Mouse (Mus musculus) kidney, embryonic 14.5 days (tissue): ENCODE results near the gene Pttg1ip. TPM values are rescaled to one million over a fixed set of nuclear protein-coding genes. Genes with fewer than 3 reads are reported as not detected.

ENCODE experiments used
- ATAC-seq: fragments of 200-750 bp; cut with Nextera tagmentation; 2 replicates; pipeline ENCODE4 v1.8.0; 2017; ENCODE audit warnings: moderate number of reproducible peaks, mild to moderate bottlenecking, moderate TSS enrichment, moderate library complexity; ENCODE audit not compliant: low FRiP score, low TSS enrichment
- H3K27ac ChIP-seq: fragments of 300-500 bp; sonication (generic); 2 replicates; pipeline ENCODE4 v1.5.1; 2014; ENCODE audit warnings: low read depth, mild to moderate bottlenecking, low read length, moderate library complexity, mixed read lengths
- H3K27me3 ChIP-seq: fragments of 300-500 bp; sonication (generic); 2 replicates; pipeline ENCODE4 v1.6.1; 2014; ENCODE audit warnings: mild to moderate bottlenecking, low read length; ENCODE audit not compliant: control insufficient read depth, insufficient read depth
- H3K36me3 ChIP-seq: fragments of 300-500 bp; sonication (generic); 2 replicates; pipeline ENCODE4 v1.6.1; 2014; ENCODE audit warnings: low read length, mixed read lengths; ENCODE audit not compliant: control insufficient read depth, insufficient read depth
- H3K4me1 ChIP-seq: fragments of 300-500 bp; sonication (generic); 2 replicates; pipeline ENCODE4 v1.6.1; 2014; ENCODE audit warnings: low read length, mixed read lengths; ENCODE audit not compliant: control insufficient read depth, insufficient read depth
- H3K4me2 ChIP-seq: fragments of 300-500 bp; sonication (generic); replicated peaks from 2 replicates; pipeline ENCODE4 v1.6.1; 2014; ENCODE audit warnings: low read depth, mild to moderate bottlenecking, low read length
- H3K4me3 ChIP-seq: fragments of 300-500 bp; sonication (generic); 2 replicates; pipeline ENCODE4 v1.5.1; 2014; ENCODE audit warnings: mild to moderate bottlenecking, low read length
- H3K9ac ChIP-seq: fragments of 300-500 bp; sonication (generic); 2 replicates; pipeline ENCODE4 v1.6.1; 2014; ENCODE audit warnings: low read depth, mild to moderate bottlenecking, low read length, moderate library complexity
- H3K9me3 ChIP-seq: fragments of 300-500 bp; sonication (generic); 2 replicates; pipeline ENCODE4 v1.6.1; 2016; ENCODE audit warnings: low read length; ENCODE audit not compliant: control insufficient read depth
- WGBS: fragments of 180-500 bp; shearing (Covaris S2); extraction: QIAGEN DNeasy Blood & Tissue Kit; methylation state at CpG from one replicate; pipeline ENCODE4 v1.1.7; 2014; 5-methylcytosine and 5-hydroxymethylcytosine counted together
- polyA plus RNA-seq: library from polyadenylated mRNA; unstranded; fragments of >200 nt; fragmentation: Nextera tagmentation; extraction: Ambion mirVana; gene quantifications from 2 replicates; pipeline ENCODE4 v1.2.1, GENCODE M21; 2014

The Pttg1ip gene
- polyA plus RNA-seq, 1 experiment from 2014 or later, result 144 TPM

- ATAC-seq, result no peak
- no peak overlapping the region for H3K9ac ChIP-seq
- WGBS, result 93% methylated on average over 8 of the region's 8 CpGs
Observed at GRCm38 (mm10) chr10:77608589-77608988, 27.1 kb downstream of the Pttg1ip start.

GRCm38 (mm10) chr10:77610221-77610961, 28.9 kb downstream of the Pttg1ip start:
- Histone ChIP-seq H3K27ac (no peak overlapping the region), H3K9ac (no peak overlapping the region), H3K4me2 (no peak overlapping the region), H3K4me1 (peaks cover 8% of the 10 kb centered on the region; the same call in 1 of the 2 replicates), H3K9me3 (no peaks in the 10 kb centered on the region), H3K36me3 (peaks cover 56% of the 10 kb centered on the region), H3K4me3 (no peak overlapping the region), H3K27me3 (no peaks in the 10 kb centered on the region)
- ATAC-seq, result no peak
- 90% methylated on average over 8 of the region's 8 CpGs for WGBS

More at GRCm38 (mm10) chr10:77608589-77608988, 27.1 kb downstream of the Pttg1ip start:
- Histone ChIP-seq H3K4me3 (no peak overlapping the region), H3K36me3 (peaks cover 40% of the 10 kb centered on the region), H3K4me2 (no peak overlapping the region), H3K4me1 (peaks cover 8% of the 10 kb centered on the region; the same call in 1 of the 2 replicates), H3K9me3 (no peaks in the 10 kb centered on the region), H3K27ac (no peak overlapping the region), H3K27me3 (no peaks in the 10 kb centered on the region)

DNA sequence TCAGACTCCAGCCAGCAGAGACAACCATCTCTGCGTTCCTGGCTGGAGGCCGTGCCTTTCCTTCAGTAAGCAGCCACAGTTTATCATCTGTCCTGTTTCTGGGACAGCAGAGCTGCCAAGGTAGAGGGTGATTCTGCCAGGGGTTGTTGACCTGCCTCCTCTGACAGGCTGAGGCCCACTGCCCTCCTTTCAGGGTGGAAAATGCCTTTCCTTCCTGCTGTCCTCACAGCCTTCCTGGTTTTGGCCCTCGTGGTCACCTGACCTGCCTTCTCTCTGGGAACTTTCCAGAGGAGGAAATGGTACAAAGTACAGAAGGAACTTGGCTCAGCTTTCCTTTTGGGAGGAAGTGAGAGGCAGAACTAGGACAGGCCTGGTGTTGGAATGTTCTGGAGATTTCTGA, 31.9 kb downstream of the Pttg1ip start:
- no peaks in the 10 kb centered on the region for H3K9me3 ChIP-seq
- 79% methylated on average over 3 of the region's 3 CpGs for whole genome bisulfite sequencing
- peak overlapping the region; percentile 61; the same call in 1 of the 2 replicates for H3K27ac ChIP-seq
- ATAC-seq, result 0 out of 2 replicates have a peak, but pooled peaks have one; percentile 20
- peaks cover 85% of the 10 kb centered on the region for H3K36me3 ChIP-seq
- no peak overlapping the region for H3K4me2 ChIP-seq
- H3K27me3 ChIP-seq, result no peaks in the 10 kb centered on the region
- H3K9ac ChIP-seq, result no peak overlapping the region
- no peaks in the 10 kb centered on the region for H3K4me1 ChIP-seq
- no peak overlapping the region for H3K4me3 ChIP-seq

GRCm38 (mm10) chr10:77615647-77616046, 34.1 kb downstream of the Pttg1ip start:
- Histone ChIP-seq H3K27me3 (no peaks in the 10 kb centered on the region), H3K4me1 (no peaks in the 10 kb centered on the region), H3K4me3 (no peak overlapping the region), H3K9me3 (no peaks in the 10 kb centered on the region), H3K9ac (no peak overlapping the region), H3K36me3 (peaks cover 73% of the 10 kb centered on the region), H3K4me2 (no peak overlapping the region), H3K27ac (no peak overlapping the region)
- ATAC-seq, result no peak
- 92% methylated on average over 8 of the region's 8 CpGs for WGBS

DNA sequence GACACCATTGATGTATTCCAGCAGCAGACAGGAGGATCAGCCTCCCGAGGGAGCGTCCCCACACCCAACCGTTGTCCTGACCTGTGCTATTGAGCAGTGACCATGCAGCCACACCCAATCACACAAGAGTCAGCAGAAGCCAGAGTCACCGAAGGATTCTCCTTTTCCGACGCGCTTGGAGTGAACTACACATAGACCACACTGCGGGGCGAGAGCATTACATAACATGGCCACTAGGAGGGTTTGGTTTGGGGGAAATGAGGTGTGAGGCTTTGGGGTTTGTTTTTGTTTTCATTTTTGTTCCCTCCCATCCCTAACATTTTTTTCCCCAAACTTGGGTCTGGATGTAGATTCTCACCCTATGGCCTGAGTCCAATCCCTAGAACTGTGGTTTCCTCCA, 34.6 kb downstream of the Pttg1ip start:
- peaks cover 67% of the 10 kb centered on the region for H3K36me3 ChIP-seq
- 95% methylated on average over 9 of the region's 9 CpGs for WGBS
- no peaks in the 10 kb centered on the region for H3K4me1 ChIP-seq
- no peaks in the 10 kb centered on the region for H3K27me3 ChIP-seq
- no peak overlapping the region for H3K4me2 ChIP-seq
- H3K4me3 ChIP-seq, result no peak overlapping the region
- no peak overlapping the region for H3K27ac ChIP-seq
- ATAC-seq, result no peak
- H3K9ac ChIP-seq, result no peak overlapping the region
- no peaks in the 10 kb centered on the region for H3K9me3 ChIP-seq

DNA sequence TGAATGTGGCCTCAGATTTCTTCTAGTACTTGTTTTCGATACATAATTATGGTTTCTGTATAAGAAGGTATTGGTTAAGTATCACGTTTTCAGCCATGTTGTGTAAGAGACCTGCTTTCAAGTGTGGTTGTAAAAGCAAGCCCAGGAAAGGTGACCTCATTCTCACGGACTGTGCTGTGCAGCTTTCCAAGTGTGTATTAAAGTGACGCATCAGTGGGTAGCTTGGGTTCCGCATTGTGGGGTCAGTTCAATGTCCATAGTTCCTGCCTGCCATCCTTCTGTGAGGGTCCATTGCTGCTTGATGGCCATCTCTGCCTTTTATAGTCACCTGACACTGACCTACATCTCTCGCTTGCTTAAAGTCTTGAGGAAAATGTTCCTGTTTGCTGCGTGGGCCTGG, 35.4 kb downstream of the Pttg1ip start:
- H3K4me3 ChIP-seq, result no peak overlapping the region
- peaks cover 60% of the 10 kb centered on the region for H3K36me3 ChIP-seq
- H3K4me1 ChIP-seq, result no peaks in the 10 kb centered on the region
- no peaks in the 10 kb centered on the region for H3K27me3 ChIP-seq
- no peak overlapping the region for H3K27ac ChIP-seq
- no peak for ATAC-seq
- WGBS, result 98% methylated on average over 7 of the region's 7 CpGs
- H3K9me3 ChIP-seq, result no peaks in the 10 kb centered on the region
- H3K9ac ChIP-seq, result no peak overlapping the region
- no peak overlapping the region for H3K4me2 ChIP-seq

DNA sequence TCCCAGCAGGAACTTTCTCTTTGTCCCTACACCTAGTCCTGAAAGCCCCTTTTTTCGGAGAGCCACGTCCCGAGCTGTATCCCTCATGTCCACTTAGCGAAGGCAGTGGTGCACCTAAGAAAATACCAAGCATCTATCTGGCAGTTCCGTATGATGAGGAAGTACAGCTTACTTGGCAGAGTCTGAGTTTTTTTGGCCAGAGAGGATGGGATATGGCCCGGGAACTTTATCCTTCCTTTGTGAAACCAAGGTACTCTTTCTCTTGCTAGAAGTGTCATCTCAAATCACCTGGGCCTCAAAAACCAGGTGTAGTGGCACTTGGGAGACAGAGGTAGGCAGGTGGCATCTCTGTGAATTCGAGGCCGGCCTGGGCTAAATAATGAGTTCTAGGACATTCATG, 40.0 kb downstream of the Pttg1ip start:
- H3K27ac ChIP-seq, result peak overlapping the region; percentile 90
- H3K9me3 ChIP-seq, result no peaks in the 10 kb centered on the region
- peak overlapping the region; percentile 96 for H3K9ac ChIP-seq
- H3K27me3 ChIP-seq, result no peaks in the 10 kb centered on the region
- H3K4me3 ChIP-seq, result peak overlapping the region; percentile 93
- peaks cover 19% of the 10 kb centered on the region for H3K36me3 ChIP-seq
- ATAC-seq, result no peak
- H3K4me1 ChIP-seq, result peaks cover 11% of the 10 kb centered on the region; the same call in 1 of the 2 replicates
- peak overlapping the region; percentile 68 for H3K4me2 ChIP-seq
- WGBS, result 83% methylated on average over 8 of the region's 8 CpGs

GRCm38 (mm10) chr10:77622055-77622988, 40.8 kb downstream of the Pttg1ip start, which contains the start of gene Ube2g2:
Gene Ube2g2, plus strand, starts transcription at chr10:77622275.
- H3K9me3 ChIP-seq, result no peaks in the 10 kb centered on the region
- peak within 1 kb of the TSS; percentile 93 for H3K4me3 ChIP-seq
- H3K4me1 ChIP-seq, result peaks cover 11% of the 10 kb centered on the region; the same call in 1 of the 2 replicates
- H3K36me3 ChIP-seq, result peaks cover 11% of the 10 kb centered on the region; the same call in 1 of the 2 replicates
- H3K27ac ChIP-seq, result peak within 1 kb of the TSS; percentile 90
- ATAC-seq, result peak; percentile 90
- peak within 1 kb of the TSS; percentile 96 for H3K9ac ChIP-seq
- WGBS, result 1% methylated on average over 95 of the region's 96 CpGs
- H3K4me2 ChIP-seq, result peak within 1 kb of the TSS; percentile 68
- H3K27me3 ChIP-seq, result no peaks in the 10 kb centered on the region
